Mouse (Mus musculus) thymus, adult 2 months (tissue): ENCODE measurements around the gene Wnk2.

Experiments
- CTCF ChIP-seq: fragments of 200-500 bp; IDR thresholded peaks from 2 replicates; pipeline ENCODE4 v1.5.1; 2012; ENCODE audit warnings: mild to moderate bottlenecking, control low read depth, low read length, moderate library complexity, borderline replicate concordance; ENCODE audit not compliant: control insufficient read depth, poor library complexity, insufficient read depth; ENCODE audit errors: extremely low read depth
- POLR2A ChIP-seq: fragments of 200-500 bp; IDR thresholded peaks from 2 replicates; pipeline ENCODE4 v1.6.1; 2012; ENCODE audit warnings: mild to moderate bottlenecking, low read length, control low read depth, moderate library complexity; ENCODE audit not compliant: control insufficient read depth, poor library complexity, insufficient read depth; ENCODE audit errors: extremely low read depth

GRCm38 (mm10) chr13:49021693-49022092 lies 126.1 kb downstream of the Wnk2 start:
- no peak for TF ChIP-seq CTCF
- TF ChIP-seq POLR2A, result no peak
